Mouse (Mus musculus): Measurements from ENCODE around the gene BC049715. TPM values are rescaled to one million over a fixed set of nuclear protein-coding genes. Genes with fewer than 3 reads are reported as not detected.

Gene BC049715
- polyA plus RNA-seq, 1 experiment = 168 TPM

DNA sequence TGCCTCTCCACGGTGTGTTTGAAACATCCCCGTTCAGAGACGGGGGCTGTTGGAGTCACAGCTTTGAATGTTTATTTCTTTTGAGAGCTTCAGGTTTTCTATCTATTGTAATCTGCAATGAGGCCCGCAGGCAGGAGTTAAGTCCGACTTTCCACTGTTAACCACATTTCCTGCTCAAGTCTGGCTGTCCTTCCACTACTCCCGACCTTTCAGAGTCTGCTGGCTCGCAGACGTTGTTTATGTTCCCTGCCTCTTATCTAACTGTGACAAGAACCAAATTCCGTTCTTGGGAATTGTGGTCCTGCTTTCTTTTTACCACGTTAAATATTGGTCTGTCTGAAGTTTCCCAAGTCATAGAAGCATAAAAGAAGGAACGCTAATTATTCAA is 30.4 kb downstream of the BC049715 start:
- Histone ChIP-seq H3K4me3 (ENCODE audit: control insufficient read depth, low read depth, low read length) (no peak overlapping the region), H3K36me3 (ENCODE audit: control insufficient read depth, insufficient read depth, low read length) (no peaks in the 10 kb centered on the region), H3K27me3 (ENCODE audit: control insufficient read depth, insufficient read depth, low read length) (no peaks in the 10 kb centered on the region), H3K4me1 (ENCODE audit: control insufficient read depth, insufficient read depth, low read length) (no peaks in the 10 kb centered on the region; the same call in 1 of the 2 replicates), H3K27ac (ENCODE audit: control insufficient read depth, insufficient read depth, low read depth, low read length) (peak overlapping the region; percentile 70)
- TF ChIP-seq CTCF (IDR thresholded peaks at IDR 0.05; ENCODE audit: control insufficient read depth, insufficient read depth, insufficient replicate concordance, low read depth, low read length) (no peak), POLR2A (IDR thresholded peaks at IDR 0.05; ENCODE audit: control insufficient read depth, low read depth, low read length) (no peak)

DNA sequence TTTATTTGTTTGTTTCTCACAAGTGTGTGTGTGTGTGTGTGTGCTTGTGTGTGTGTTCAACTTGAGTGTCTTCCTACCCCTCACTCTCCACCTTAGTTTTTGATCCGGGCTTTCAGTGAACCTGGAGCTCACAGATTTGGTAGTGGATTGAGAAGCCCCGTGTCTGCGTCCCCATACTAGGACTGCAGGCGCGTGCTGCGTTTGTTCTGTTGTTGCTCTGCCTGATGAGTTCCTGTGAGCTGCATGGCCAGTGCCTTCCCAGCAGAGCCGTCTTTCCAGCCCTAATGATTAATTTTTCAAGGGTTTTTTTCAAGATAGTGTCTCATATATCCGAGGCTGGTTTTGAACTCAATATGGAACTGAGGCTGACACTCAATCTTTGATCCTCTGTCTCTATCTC is 31.0 kb downstream of the BC049715 start:
- H3K27ac ChIP-seq (ENCODE audit: control insufficient read depth, insufficient read depth, low read depth, low read length) = no peak overlapping the region
- no peaks in the 10 kb centered on the region for H3K36me3 ChIP-seq (ENCODE audit: control insufficient read depth, insufficient read depth, low read length)
- no peaks in the 10 kb centered on the region for H3K27me3 ChIP-seq (ENCODE audit: control insufficient read depth, insufficient read depth, low read length)
- H3K4me1 ChIP-seq (ENCODE audit: control insufficient read depth, insufficient read depth, low read length) = no peaks in the 10 kb centered on the region; the same call in 1 of the 2 replicates
- no peak for TF ChIP-seq CTCF (IDR thresholded peaks at IDR 0.05; ENCODE audit: control insufficient read depth, insufficient read depth, insufficient replicate concordance, low read depth, low read length)
- TF ChIP-seq POLR2A (IDR thresholded peaks at IDR 0.05; ENCODE audit: control insufficient read depth, low read depth, low read length) = no peak
- no peak overlapping the region for H3K4me3 ChIP-seq (ENCODE audit: control insufficient read depth, low read depth, low read length)

DNA sequence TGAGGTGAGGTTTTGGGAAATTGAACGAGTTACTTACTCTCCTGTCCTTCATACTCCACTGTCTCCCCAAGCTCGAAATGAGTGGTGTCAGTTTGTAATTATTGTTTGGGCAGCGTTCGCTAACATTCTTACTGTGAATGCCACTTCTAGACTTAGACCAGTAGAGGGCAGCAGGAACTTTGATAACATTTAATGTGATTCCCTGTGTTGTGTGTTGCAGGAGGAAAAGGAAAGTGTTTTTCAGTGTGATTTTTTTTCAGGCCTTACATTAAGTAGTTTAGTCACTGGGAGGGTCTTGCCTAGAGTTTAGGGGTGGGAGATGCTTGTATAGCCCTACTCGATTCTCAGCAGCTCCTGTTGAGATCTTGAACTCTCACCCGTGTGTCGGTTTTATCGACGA is 33.6 kb downstream of the BC049715 start:
- no peak for TF ChIP-seq POLR2A (IDR thresholded peaks at IDR 0.05; ENCODE audit: control insufficient read depth, low read depth, low read length)
- no peak for TF ChIP-seq CTCF (IDR thresholded peaks at IDR 0.05; ENCODE audit: control insufficient read depth, insufficient read depth, insufficient replicate concordance, low read depth, low read length)
- H3K4me3 ChIP-seq (ENCODE audit: control insufficient read depth, low read depth, low read length) = no peak overlapping the region
- H3K4me1 ChIP-seq (ENCODE audit: control insufficient read depth, insufficient read depth, low read length) = no peaks in the 10 kb centered on the region; the same call in 1 of the 2 replicates
- H3K27me3 ChIP-seq (ENCODE audit: control insufficient read depth, insufficient read depth, low read length) = no peaks in the 10 kb centered on the region
- no peak overlapping the region for H3K27ac ChIP-seq (ENCODE audit: control insufficient read depth, insufficient read depth, low read depth, low read length)
- H3K36me3 ChIP-seq (ENCODE audit: control insufficient read depth, insufficient read depth, low read length) = no peaks in the 10 kb centered on the region

DNA sequence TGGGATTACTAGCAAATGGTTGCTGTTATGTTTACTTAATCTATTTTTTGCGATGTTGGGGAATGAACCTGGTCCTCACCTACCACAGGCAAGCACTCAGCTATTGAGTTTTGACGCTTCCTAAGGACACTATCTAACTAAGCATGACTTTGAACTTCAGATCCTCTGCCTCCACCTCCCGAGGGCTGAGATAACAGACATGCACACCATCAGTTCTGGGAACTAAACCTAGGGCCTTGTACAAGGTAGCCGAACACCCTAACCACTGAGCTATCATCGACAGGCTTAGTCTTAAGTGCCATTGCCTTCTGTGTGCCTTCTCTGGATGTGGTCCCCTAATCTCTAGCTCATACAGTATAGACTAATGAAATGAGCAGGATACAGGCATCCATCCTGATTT is 37.9 kb downstream of the BC049715 start:
- Histone ChIP-seq H3K27ac (ENCODE audit: control insufficient read depth, insufficient read depth, low read depth, low read length) (no peak overlapping the region), H3K27me3 (ENCODE audit: control insufficient read depth, insufficient read depth, low read length) (no peaks in the 10 kb centered on the region), H3K36me3 (ENCODE audit: control insufficient read depth, insufficient read depth, low read length) (no peaks in the 10 kb centered on the region), H3K4me3 (ENCODE audit: control insufficient read depth, low read depth, low read length) (no peak overlapping the region), H3K4me1 (ENCODE audit: control insufficient read depth, insufficient read depth, low read length) (no peaks in the 10 kb centered on the region)
- TF ChIP-seq CTCF (IDR thresholded peaks at IDR 0.05; ENCODE audit: control insufficient read depth, insufficient read depth, insufficient replicate concordance, low read depth, low read length) = no peak
- TF ChIP-seq POLR2A (IDR thresholded peaks at IDR 0.05; ENCODE audit: control insufficient read depth, low read depth, low read length) = no peak

DNA sequence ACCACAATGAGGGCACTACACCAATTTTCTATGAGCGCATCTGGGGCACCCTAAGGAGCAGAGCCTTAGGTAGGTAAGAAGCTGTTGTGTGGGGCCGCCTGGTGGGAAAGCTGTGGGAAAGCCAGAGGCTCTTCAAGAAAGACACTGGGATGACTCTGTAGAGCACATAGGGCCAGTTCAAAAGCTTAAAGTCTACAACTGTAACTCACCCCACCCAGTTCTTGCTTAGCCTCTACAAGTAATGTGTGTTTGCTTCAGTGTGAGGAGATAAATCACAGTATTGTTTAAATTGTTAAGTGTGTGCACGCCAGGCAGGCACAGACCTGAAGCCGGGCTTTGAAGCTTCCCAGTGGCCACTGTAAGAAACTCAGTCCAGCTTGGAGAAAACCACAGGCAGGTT is 38.7 kb downstream of the BC049715 start:
- H3K27ac ChIP-seq (ENCODE audit: control insufficient read depth, insufficient read depth, low read depth, low read length) = no peak overlapping the region
- no peak overlapping the region for H3K4me3 ChIP-seq (ENCODE audit: control insufficient read depth, low read depth, low read length)

DNA sequence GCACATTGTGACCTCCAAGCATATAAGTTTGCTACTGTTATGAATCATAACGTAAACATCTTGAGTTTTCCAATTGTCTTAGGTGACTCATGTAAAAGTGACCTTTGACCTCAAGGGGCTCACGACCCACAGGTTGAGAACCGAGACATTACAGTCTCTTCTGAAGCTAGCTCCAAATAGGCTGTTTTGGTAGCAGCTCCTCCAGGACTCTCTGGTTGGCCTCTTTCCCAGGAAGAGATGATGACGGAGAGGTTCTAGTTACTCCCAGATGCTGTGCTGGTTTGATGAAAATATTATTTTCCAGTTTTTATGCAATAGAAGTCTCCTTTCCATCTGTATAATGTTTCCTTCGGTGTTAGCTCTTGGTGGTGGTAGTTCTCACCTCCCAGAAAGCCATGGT is 41.5 kb downstream of the BC049715 start:
- H3K27me3 ChIP-seq (ENCODE audit: control insufficient read depth, insufficient read depth, low read length) = no peaks in the 10 kb centered on the region
- H3K4me3 ChIP-seq (ENCODE audit: control insufficient read depth, low read depth, low read length) = no peak overlapping the region
- no peaks in the 10 kb centered on the region for H3K36me3 ChIP-seq (ENCODE audit: control insufficient read depth, insufficient read depth, low read length)
- TF ChIP-seq POLR2A (IDR thresholded peaks at IDR 0.05; ENCODE audit: control insufficient read depth, low read depth, low read length) (no peak), CTCF (IDR thresholded peaks at IDR 0.05; ENCODE audit: control insufficient read depth, insufficient read depth, insufficient replicate concordance, low read depth, low read length) (no peak)
- H3K4me1 ChIP-seq (ENCODE audit: control insufficient read depth, insufficient read depth, low read length) = no peaks in the 10 kb centered on the region
- H3K27ac ChIP-seq (ENCODE audit: control insufficient read depth, insufficient read depth, low read depth, low read length) = no peak overlapping the region

More for the DNA sequence above, 38.7 kb downstream of the BC049715 start:
- no peaks in the 10 kb centered on the region for H3K4me1 ChIP-seq (ENCODE audit: control insufficient read depth, insufficient read depth, low read length)
- no peaks in the 10 kb centered on the region for H3K27me3 ChIP-seq (ENCODE audit: control insufficient read depth, insufficient read depth, low read length)
- no peaks in the 10 kb centered on the region for H3K36me3 ChIP-seq (ENCODE audit: control insufficient read depth, insufficient read depth, low read length)
- no peak for TF ChIP-seq CTCF (IDR thresholded peaks at IDR 0.05; ENCODE audit: control insufficient read depth, insufficient read depth, insufficient replicate concordance, low read depth, low read length)
- no peak for TF ChIP-seq POLR2A (IDR thresholded peaks at IDR 0.05; ENCODE audit: control insufficient read depth, low read depth, low read length)

DNA sequence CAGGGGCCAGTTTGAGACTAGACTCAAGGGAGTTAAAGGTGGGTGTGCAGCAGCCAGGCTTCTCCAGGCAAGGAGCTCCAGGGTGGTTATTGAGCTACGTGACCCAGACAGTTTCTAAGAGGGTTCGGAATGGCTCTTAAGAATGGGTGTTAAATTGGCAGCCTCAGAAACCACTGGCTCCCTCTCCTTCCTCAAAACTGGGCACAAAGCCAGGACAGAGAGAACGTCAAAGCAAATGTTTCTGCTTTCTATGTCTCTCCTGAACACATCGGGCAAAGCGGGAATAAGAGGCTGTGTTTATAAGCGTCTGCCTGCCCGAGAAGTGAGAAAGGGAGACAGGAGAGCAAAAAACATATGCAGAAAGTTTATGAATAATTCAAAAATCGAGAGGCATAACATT is 47.2 kb downstream of the BC049715 start:
- Histone ChIP-seq H3K4me3 (ENCODE audit: control insufficient read depth, low read depth, low read length) (no peak overlapping the region), H3K27me3 (ENCODE audit: control insufficient read depth, insufficient read depth, low read length) (no peaks in the 10 kb centered on the region), H3K4me1 (ENCODE audit: control insufficient read depth, insufficient read depth, low read length) (no peaks in the 10 kb centered on the region), H3K36me3 (ENCODE audit: control insufficient read depth, insufficient read depth, low read length) (no peaks in the 10 kb centered on the region), H3K27ac (ENCODE audit: control insufficient read depth, insufficient read depth, low read depth, low read length) (no peak overlapping the region)
- TF ChIP-seq CTCF (IDR thresholded peaks at IDR 0.05; ENCODE audit: control insufficient read depth, insufficient read depth, insufficient replicate concordance, low read depth, low read length) = no peak
- no peak for TF ChIP-seq POLR2A (IDR thresholded peaks at IDR 0.05; ENCODE audit: control insufficient read depth, low read depth, low read length)

DNA sequence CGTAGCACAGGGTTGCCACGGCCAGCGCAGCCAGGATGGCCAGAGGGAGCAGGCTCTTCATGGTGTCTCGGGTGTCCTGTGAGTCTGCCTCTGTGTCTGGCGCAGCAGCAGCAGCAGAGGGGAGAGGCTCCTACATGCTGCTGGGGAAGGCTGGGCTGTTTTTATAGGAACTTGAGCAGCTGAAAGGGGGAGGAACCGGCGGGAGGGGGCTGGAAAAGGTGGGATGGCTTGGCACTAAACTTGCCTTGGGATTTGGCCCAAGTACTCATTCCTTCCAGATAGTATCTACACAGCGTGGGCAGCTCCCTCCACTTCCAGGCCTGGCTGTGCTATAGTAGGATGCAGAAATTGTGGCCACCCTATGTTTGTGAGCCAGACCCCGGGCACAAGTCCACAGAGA is 48.2 kb downstream of the BC049715 start, which contains the start of gene Mgp:
Gene Mgp (minus strand): TSS at position 154 of the 400 bp plus-strand sequence.
- H3K4me3 ChIP-seq (ENCODE audit: control insufficient read depth, low read depth, low read length) = peak within 1 kb of the TSS; percentile 48
- peak; percentile 45; the same call in 1 of the 2 replicates for TF ChIP-seq POLR2A (IDR thresholded peaks at IDR 0.05; ENCODE audit: control insufficient read depth, low read depth, low read length)
- no peak for TF ChIP-seq CTCF (IDR thresholded peaks at IDR 0.05; ENCODE audit: control insufficient read depth, insufficient read depth, insufficient replicate concordance, low read depth, low read length)
- 0 out of 2 replicates have a peak within 1 kb of the TSS, but pooled peaks have one; percentile 25 for H3K27ac ChIP-seq (ENCODE audit: control insufficient read depth, insufficient read depth, low read depth, low read length)
- no peaks in the 10 kb centered on the region for H3K36me3 ChIP-seq (ENCODE audit: control insufficient read depth, insufficient read depth, low read length)
- no peaks in the 10 kb centered on the region for H3K4me1 ChIP-seq (ENCODE audit: control insufficient read depth, insufficient read depth, low read length)
- no peaks in the 10 kb centered on the region for H3K27me3 ChIP-seq (ENCODE audit: control insufficient read depth, insufficient read depth, low read length)

Data from testis, adult 2 months (tissue).